Mouse (Mus musculus) ES-E14 (cell line): ENCODE data around the gene Lgmn. TPM values are rescaled to one million over a fixed set of nuclear protein-coding genes. Genes with fewer than 3 reads are reported as not detected.

Experiments
- DNase-seq: peaks from one replicate; pipeline ENCODE4 v3.0.0-alpha.2; 2013; ENCODE audit warnings: low read depth, low spot score
- H3K27ac ChIP-seq: 2 replicates; pipeline ENCODE4 v1.5.1; 2012; ENCODE audit warnings: low read depth, mild to moderate bottlenecking, low read length, moderate library complexity, mixed read lengths; ENCODE audit not compliant: poor library complexity, insufficient read depth, severe bottlenecking
- H3K36me3 ChIP-seq: 2 replicates; pipeline ENCODE4 v1.6.1; 2012; ENCODE audit warnings: mild to moderate bottlenecking, low read length, moderate library complexity, mixed read lengths; ENCODE audit not compliant: control insufficient read depth, poor library complexity, insufficient read depth, severe bottlenecking
- H3K4me1 ChIP-seq, 2 experiments: fragments of 150-350 bp in 1 of 2; sonication (generic) in 1 of 2; 2 replicates each; pipeline ENCODE4 v1.6.1; 2012; ENCODE audit warnings: low read length in 2 of 2, mild to moderate bottlenecking in 1 of 2, mixed read lengths in 1 of 2; ENCODE audit not compliant: control insufficient read depth in 2 of 2, insufficient read depth in 2 of 2, poor library complexity in 1 of 2
- H3K4me3 ChIP-seq, 2 experiments: fragments of 150-350 bp in 1 of 2; sonication (generic) in 1 of 2; 2 replicates each; pipeline ENCODE4 v1.5.1; 2012; ENCODE audit warnings: low read length in 2 of 2, low read depth in 1 of 2, mild to moderate bottlenecking in 1 of 2, mixed read lengths in 1 of 2; ENCODE audit not compliant: insufficient read depth in 1 of 2, poor library complexity in 1 of 2, severe bottlenecking in 1 of 2
- H3K9ac ChIP-seq: 2 replicates; pipeline ENCODE4 v1.6.1; 2012; ENCODE audit warnings: low read depth, mild to moderate bottlenecking, low read length, mixed read lengths; ENCODE audit not compliant: poor library complexity, insufficient read depth, severe bottlenecking
- H3K9me3 ChIP-seq: fragments of 150-350 bp; sonication (generic); 2 replicates; pipeline ENCODE4 v1.6.1; 2012; ENCODE audit warnings: low read depth, mild to moderate bottlenecking, low read length; ENCODE audit not compliant: control insufficient read depth, insufficient read depth
- CHD2 ChIP-seq: IDR thresholded peaks from 2 replicates; pipeline ENCODE4 v1.6.1; 2014; ENCODE audit warnings: mild to moderate bottlenecking, low read depth, low read length, inconsistent platforms
- HCFC1 ChIP-seq: IDR thresholded peaks from 2 replicates; pipeline ENCODE4 v1.6.1; 2012; ENCODE audit warnings: low read length, inconsistent platforms, borderline replicate concordance; ENCODE audit not compliant: insufficient read depth
- MAFK ChIP-seq: IDR thresholded peaks from 2 replicates; pipeline ENCODE4 v1.6.1; 2014; ENCODE audit warnings: mild to moderate bottlenecking, low read depth, low read length, inconsistent platforms; ENCODE audit not compliant: insufficient read depth
- ZC3H11A ChIP-seq: IDR thresholded peaks from 2 replicates; pipeline ENCODE4 v1.6.1; 2012; ENCODE audit warnings: low read depth, mild to moderate bottlenecking, inconsistent platforms, low read length, borderline replicate concordance
- ZNF384 ChIP-seq: IDR thresholded peaks from 2 replicates; pipeline ENCODE4 v1.6.1; 2012; ENCODE audit warnings: low read depth, low read length, inconsistent platforms
- in situ Hi-C, 2 experiments: fragments of 600-800 bp; cut with MboI; formaldehyde crosslinking; loops; one replicate each; pipeline ENCODE4 v1.15.1; 2025; ENCODE audit warnings: low sequenced_read_pairs in 2 of 2, inconsistent platforms in 1 of 2; ENCODE audit not compliant: unreplicated experiment in 2 of 2
- total RNA-seq: library from RNA; depleted of rRNA; stranded (reverse); fragments of 300-350 nt; gene quantifications from 2 replicates; pipeline ENCODE4 v1.2.3, GENCODE M21; 2012

Lgmn gene
- total RNA-seq, 1 experiment = 99.1 TPM

- no peak overlapping the region for H3K4me3 ChIP-seq
- H3K4me1 ChIP-seq = peaks cover 0 to 17% of the 10 kb centered on the region in 2 experiments; a peak in 2 of 4 replicates
- H3K36me3 ChIP-seq = no peaks in the 10 kb centered on the region
- H3K9me3 ChIP-seq = no peaks in the 10 kb centered on the region
- no peak overlapping the region for H3K27ac ChIP-seq
- TF ChIP-seq ZC3H11A (no peak), ZNF384 (no peak), MAFK (no peak), CHD2 (no peak), HCFC1 (no peak)
- no peak for DNase-seq
- H3K9ac ChIP-seq = no peak overlapping the region
- in situ Hi-C loops = no loop called here
Measured at GRCm38 (mm10) chr12:102434107-102434506, 5.5 kb downstream of the Lgmn start.

- in situ Hi-C loops = no loop called here
- Histone ChIP-seq H3K27ac (no peak overlapping the region), H3K9me3 (no peaks in the 10 kb centered on the region)
Measured at GRCm38 (mm10) chr12:102432238-102432637, 7.4 kb downstream of the Lgmn start.

GRCm38 (mm10) chr12:102430228-102430627, 9.4 kb downstream of the Lgmn start:
- H3K9ac ChIP-seq = no peak overlapping the region
- no peak for TF ChIP-seq ZC3H11A
- no peak for TF ChIP-seq MAFK
- TF ChIP-seq HCFC1 = no peak
- no peak for TF ChIP-seq ZNF384
- no peak for TF ChIP-seq CHD2
- no peak overlapping the region for H3K27ac ChIP-seq
- H3K36me3 ChIP-seq = no peaks in the 10 kb centered on the region
- DNase-seq = no peak
- H3K4me3 ChIP-seq = no peak overlapping the region
- in situ Hi-C loops = no loop called here
- no peaks in the 10 kb centered on the region for H3K9me3 ChIP-seq
- H3K4me1 ChIP-seq = peaks cover 0 to 10% of the 10 kb centered on the region in 2 experiments; a peak in 1 of 4 replicates

More at GRCm38 (mm10) chr12:102432238-102432637, 7.4 kb downstream of the Lgmn start:
- no peak for DNase-seq
- Histone ChIP-seq H3K9ac (no peak overlapping the region), H3K4me3 (no peak overlapping the region), H3K36me3 (no peaks in the 10 kb centered on the region), H3K4me1 (peaks cover 0 to 10% of the 10 kb centered on the region in 2 experiments; a peak in 1 of 4 replicates)
- TF ChIP-seq HCFC1 = no peak
- TF ChIP-seq ZC3H11A = no peak
- no peak for TF ChIP-seq CHD2
- TF ChIP-seq MAFK = no peak
- no peak for TF ChIP-seq ZNF384

- no peak overlapping the region for H3K4me3 ChIP-seq
- no peak overlapping the region for H3K9ac ChIP-seq
- no peak overlapping the region for H3K27ac ChIP-seq
- DNase-seq = no peak
- in situ Hi-C loops = no loop called here
- H3K9me3 ChIP-seq = no peaks in the 10 kb centered on the region
- H3K36me3 ChIP-seq = no peaks in the 10 kb centered on the region
- peaks cover 0 to 10% of the 10 kb centered on the region in 2 experiments; a peak in 1 of 4 replicates for H3K4me1 ChIP-seq
- TF ChIP-seq CHD2 = no peak
- no peak for TF ChIP-seq MAFK
- TF ChIP-seq ZC3H11A = no peak
- no peak for TF ChIP-seq HCFC1
- no peak for TF ChIP-seq ZNF384
Measured at GRCm38 (mm10) chr12:102429656-102430055, 10.0 kb downstream of the Lgmn start.

GRCm38 (mm10) chr12:102426285-102426684, 13.3 kb downstream of the Lgmn start:
- Histone ChIP-seq H3K27ac (no peak overlapping the region), H3K36me3 (no peaks in the 10 kb centered on the region; the same call in 1 of the 2 replicates), H3K4me3 (no peak overlapping the region), H3K4me1 (peaks cover 0 to 4% of the 10 kb centered on the region in 2 experiments; a peak in 3 of 4 replicates), H3K9ac (no peak overlapping the region), H3K9me3 (no peaks in the 10 kb centered on the region)
- in situ Hi-C loops = no loop called here
- no peak for TF ChIP-seq CHD2
- TF ChIP-seq ZNF384 = no peak
- TF ChIP-seq HCFC1 = no peak
- no peak for TF ChIP-seq ZC3H11A
- no peak for TF ChIP-seq MAFK
- no peak for DNase-seq
